Mouse (Mus musculus) midbrain, embryonic 15.5 days (tissue): Measurements from ENCODE around the gene E030025P04Rik. TPM values are rescaled to one million over a fixed set of nuclear protein-coding genes. Genes with fewer than 3 reads are reported as not detected.

ENCODE experiments used
- ATAC-seq: fragments of 200-750 bp; cut with Nextera tagmentation; replicated peaks from 2 replicates; pipeline ENCODE4 v1.8.0; 2017; ENCODE audit warnings: moderate TSS enrichment
- H3K27ac ChIP-seq: fragments of 300-500 bp; sonication (generic); 2 replicates; pipeline ENCODE4 v1.5.1; 2015; ENCODE audit warnings: mild to moderate bottlenecking, inconsistent platforms
- H3K27me3 ChIP-seq: fragments of 300-500 bp; sonication (generic); replicated peaks from 2 replicates; pipeline ENCODE4 v1.6.1; 2015; ENCODE audit warnings: inconsistent platforms
- H3K36me3 ChIP-seq: fragments of 300-500 bp; sonication (generic); replicated peaks from 2 replicates; pipeline ENCODE4 v1.6.1; 2015; ENCODE audit warnings: inconsistent platforms
- H3K4me1 ChIP-seq: fragments of 300-500 bp; sonication (generic); 2 replicates; pipeline ENCODE4 v1.6.1; 2015; ENCODE audit warnings: inconsistent platforms
- H3K4me2 ChIP-seq: fragments of 300-500 bp; sonication (generic); 2 replicates; pipeline ENCODE4 v1.6.1; 2015; ENCODE audit warnings: inconsistent platforms, mild to moderate bottlenecking, moderate library complexity
- H3K4me3 ChIP-seq: fragments of 300-500 bp; sonication (generic); 2 replicates; pipeline ENCODE4 v1.5.1; 2015; ENCODE audit warnings: mild to moderate bottlenecking, inconsistent platforms
- H3K9ac ChIP-seq: fragments of 300-500 bp; sonication (generic); 2 replicates; pipeline ENCODE4 v1.6.1; 2015; ENCODE audit warnings: mild to moderate bottlenecking, inconsistent platforms
- H3K9me3 ChIP-seq: fragments of 300-500 bp; sonication (generic); 2 replicates; pipeline ENCODE4 v1.6.1; 2016; ENCODE audit warnings: inconsistent platforms
- WGBS: fragments of 180-500 bp; shearing (Covaris S2); methylation state at CpG from one replicate; pipeline ENCODE4 v1.1.7; 2015; ENCODE audit warnings: mixed read lengths; 5-methylcytosine and 5-hydroxymethylcytosine counted together
- polyA plus RNA-seq: library from polyadenylated mRNA; unstranded; fragments of >200 nt; fragmentation: Nextera tagmentation; extraction: Ambion mirVana; gene quantifications from 2 replicates; pipeline ENCODE4 v1.2.1, GENCODE M21; 2015

Gene E030025P04Rik
- polyA plus RNA-seq, 1 experiment from 2014 or later, result 0.15 TPM

DNA sequence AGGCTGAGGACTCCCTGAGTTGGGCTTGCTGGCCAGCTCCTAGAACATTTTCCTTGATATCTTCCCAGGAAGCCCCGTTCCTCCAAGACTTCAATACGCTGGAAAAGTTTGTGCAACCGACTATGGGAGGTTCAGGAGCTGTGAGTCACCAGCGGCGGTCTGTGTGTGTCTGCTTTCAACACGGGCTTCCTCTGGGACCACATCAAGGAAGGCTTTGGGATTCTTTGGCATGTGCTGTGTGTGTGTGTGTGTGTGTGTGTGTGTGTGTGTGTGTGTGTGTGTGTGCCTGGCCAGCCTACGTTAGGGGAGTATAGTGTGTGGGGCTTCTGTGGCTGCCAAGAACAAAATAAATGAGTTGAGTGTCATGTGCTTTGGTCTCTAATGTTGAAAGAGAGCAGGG lies 17.7 kb downstream of the E030025P04Rik start:
- Histone ChIP-seq H3K9me3 (no peaks in the 10 kb centered on the region), H3K27ac (no peak overlapping the region), H3K4me3 (no peak overlapping the region), H3K4me1 (0 out of 2 replicates have a peak, but pooled peaks cover 3% of the 10 kb centered on the region), H3K4me2 (no peak overlapping the region), H3K27me3 (no peaks in the 10 kb centered on the region), H3K36me3 (no peaks in the 10 kb centered on the region), H3K9ac (no peak overlapping the region)
- no peak for ATAC-seq
- WGBS, result 61% methylated on average over 7 of the region's 7 CpGs

DNA sequence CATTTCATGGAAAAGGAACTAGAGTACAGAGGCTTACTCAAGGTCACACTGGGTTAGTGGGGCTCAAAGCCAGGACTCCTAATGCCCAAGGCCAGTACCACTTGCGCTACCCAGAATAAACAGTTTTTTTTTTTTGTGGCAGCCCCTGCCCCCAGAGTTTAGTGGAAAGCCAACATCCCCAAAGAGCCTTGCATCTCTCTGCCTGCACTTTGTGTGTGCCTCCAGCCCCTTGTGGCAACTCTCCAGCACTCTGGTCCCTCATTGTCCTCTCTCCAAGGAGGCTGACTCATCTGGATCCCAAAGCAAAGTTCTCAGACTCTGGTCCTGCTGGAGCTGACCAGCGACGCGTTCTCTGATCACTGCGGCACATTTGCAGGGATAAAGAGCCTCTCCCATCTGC lies 18.7 kb downstream of the E030025P04Rik start:
- Histone ChIP-seq H3K4me3 (no peak overlapping the region), H3K27me3 (no peaks in the 10 kb centered on the region), H3K9ac (no peak overlapping the region), H3K4me2 (no peak overlapping the region), H3K27ac (no peak overlapping the region), H3K9me3 (no peaks in the 10 kb centered on the region), H3K36me3 (no peaks in the 10 kb centered on the region), H3K4me1 (0 out of 2 replicates have a peak, but pooled peaks cover 3% of the 10 kb centered on the region)
- ATAC-seq, result no peak
- WGBS, result 69% methylated on average over 5 of the region's 5 CpGs

DNA sequence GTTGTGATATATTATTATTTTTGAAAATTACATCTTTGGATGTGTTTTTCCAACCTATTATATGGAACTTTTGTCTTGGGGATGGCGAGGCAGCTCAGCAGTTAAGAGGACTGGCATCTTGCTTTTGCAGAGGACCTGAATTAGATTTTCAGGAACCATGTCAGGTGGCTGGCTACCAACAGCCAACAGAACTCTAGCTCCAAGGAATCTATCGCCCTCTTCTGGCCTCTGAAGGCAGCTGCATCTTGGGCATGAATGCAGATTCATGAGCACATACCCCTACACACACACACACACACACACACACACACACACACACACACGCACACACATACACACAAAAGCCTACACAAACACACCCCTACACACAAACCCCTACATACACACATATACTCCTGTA lies 19.9 kb downstream of the E030025P04Rik start:
- no peak for ATAC-seq

DNA sequence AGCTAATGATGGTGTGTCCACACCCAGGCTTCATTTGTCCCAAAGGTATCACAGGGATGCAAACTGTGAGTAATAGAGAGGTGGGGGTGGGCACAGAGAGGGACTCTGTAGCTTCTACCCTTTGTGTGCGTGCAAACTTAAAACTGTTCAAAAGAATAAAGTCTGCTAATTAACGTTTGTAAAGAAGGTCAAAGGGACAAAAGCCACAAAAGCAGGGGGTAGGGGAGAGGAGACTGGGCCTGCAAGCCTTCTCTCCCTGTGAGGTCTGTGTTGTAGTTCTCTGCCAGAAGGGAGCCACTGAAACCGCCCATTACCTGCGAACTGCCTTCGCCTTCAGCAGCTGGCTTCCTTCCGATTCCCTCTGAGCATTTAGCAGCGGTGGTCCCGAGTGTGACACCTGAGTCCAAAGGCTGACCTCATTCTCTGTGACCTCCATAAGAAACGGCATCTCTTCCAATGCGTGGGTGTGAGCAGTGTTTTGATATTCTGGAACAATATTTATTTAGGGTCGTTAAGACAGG lies 34.3 kb downstream of the E030025P04Rik start:
- Histone ChIP-seq H3K4me3 (no peak overlapping the region), H3K27ac (no peak overlapping the region)
- no peak for ATAC-seq

More for the DNA sequence above, 19.9 kb downstream of the E030025P04Rik start:
- no peaks in the 10 kb centered on the region for H3K9me3 ChIP-seq
- 50% methylated on average over 3 of the region's 3 CpGs for WGBS
- no peaks in the 10 kb centered on the region for H3K36me3 ChIP-seq
- H3K27ac ChIP-seq, result no peak overlapping the region
- no peak overlapping the region for H3K9ac ChIP-seq
- 0 out of 2 replicates have a peak, but pooled peaks cover 3% of the 10 kb centered on the region for H3K4me1 ChIP-seq
- H3K4me3 ChIP-seq, result no peak overlapping the region
- H3K27me3 ChIP-seq, result no peaks in the 10 kb centered on the region
- H3K4me2 ChIP-seq, result no peak overlapping the region

DNA sequence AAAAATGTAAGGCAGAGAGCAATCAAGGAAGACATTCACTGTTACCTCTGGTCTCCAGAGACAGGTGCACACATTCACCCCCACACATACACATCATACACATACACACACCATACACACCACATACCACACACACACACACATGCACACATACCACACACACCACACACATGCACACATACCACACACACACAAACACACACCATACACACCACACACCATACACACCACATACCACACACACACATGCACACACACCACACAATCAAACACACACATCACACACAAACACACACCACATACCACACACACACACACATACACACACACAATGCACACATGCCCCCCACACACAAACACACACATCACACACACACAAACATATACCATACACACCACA lies 35.1 kb downstream of the E030025P04Rik start:
- Histone ChIP-seq H3K9ac (no peak overlapping the region), H3K27me3 (no peaks in the 10 kb centered on the region), H3K4me3 (no peak overlapping the region), H3K27ac (no peak overlapping the region), H3K9me3 (no peaks in the 10 kb centered on the region), H3K4me2 (no peak overlapping the region), H3K4me1 (peaks cover 18% of the 10 kb centered on the region), H3K36me3 (no peaks in the 10 kb centered on the region)
- no peak for ATAC-seq

More for the DNA sequence above, 34.3 kb downstream of the E030025P04Rik start:
- Histone ChIP-seq H3K27me3 (no peaks in the 10 kb centered on the region), H3K4me2 (no peak overlapping the region), H3K9ac (no peak overlapping the region), H3K9me3 (no peaks in the 10 kb centered on the region), H3K36me3 (no peaks in the 10 kb centered on the region), H3K4me1 (peaks cover 18% of the 10 kb centered on the region)
- WGBS, result 28% methylated on average over 11 of the region's 11 CpGs

DNA sequence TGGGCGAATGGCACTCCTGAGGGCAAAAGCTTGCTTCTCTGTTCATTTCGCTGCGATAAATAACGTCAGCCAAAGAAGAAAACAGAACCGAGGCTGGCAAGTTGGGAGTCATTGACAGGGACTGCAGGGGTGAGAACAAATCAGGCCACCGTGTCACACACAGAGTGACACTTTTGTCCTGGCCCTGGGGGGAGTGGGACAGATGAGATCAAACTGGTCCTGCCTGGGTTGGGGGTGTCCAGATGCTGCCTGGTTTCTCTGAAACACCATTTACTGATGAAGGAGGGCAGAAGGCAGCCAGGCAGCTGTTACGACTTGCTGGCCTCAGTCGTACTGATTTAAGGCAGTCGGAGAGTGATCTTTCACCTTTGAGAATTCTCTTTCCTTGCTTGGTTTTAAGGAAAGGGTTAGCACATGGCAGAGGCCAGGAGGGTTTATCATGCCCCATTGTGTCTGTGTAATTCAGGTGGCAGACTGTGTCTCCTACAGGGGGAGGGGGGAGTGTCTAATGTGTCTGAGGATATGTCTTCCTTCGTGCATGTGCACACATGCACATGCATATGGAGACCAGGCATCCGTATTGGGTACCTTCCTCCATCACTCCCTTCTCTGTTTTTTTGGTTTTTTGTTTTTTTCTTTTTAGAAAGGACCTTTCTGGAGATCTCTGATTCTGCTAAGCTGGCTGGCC lies 36.5 kb downstream of the E030025P04Rik start:
- no peaks in the 10 kb centered on the region for H3K27me3 ChIP-seq
- H3K27ac ChIP-seq, result 0 out of 2 replicates have a peak overlapping the region, but pooled peaks have one; percentile 51
- no peak overlapping the region for H3K4me3 ChIP-seq
- no peaks in the 10 kb centered on the region for H3K36me3 ChIP-seq
- H3K4me1 ChIP-seq, result peaks cover 18% of the 10 kb centered on the region
- 28% methylated on average over 11 of the region's 11 CpGs for WGBS
- H3K9me3 ChIP-seq, result no peaks in the 10 kb centered on the region
- H3K9ac ChIP-seq, result no peak overlapping the region
- ATAC-seq, result no peak
- H3K4me2 ChIP-seq, result no peak overlapping the region

DNA sequence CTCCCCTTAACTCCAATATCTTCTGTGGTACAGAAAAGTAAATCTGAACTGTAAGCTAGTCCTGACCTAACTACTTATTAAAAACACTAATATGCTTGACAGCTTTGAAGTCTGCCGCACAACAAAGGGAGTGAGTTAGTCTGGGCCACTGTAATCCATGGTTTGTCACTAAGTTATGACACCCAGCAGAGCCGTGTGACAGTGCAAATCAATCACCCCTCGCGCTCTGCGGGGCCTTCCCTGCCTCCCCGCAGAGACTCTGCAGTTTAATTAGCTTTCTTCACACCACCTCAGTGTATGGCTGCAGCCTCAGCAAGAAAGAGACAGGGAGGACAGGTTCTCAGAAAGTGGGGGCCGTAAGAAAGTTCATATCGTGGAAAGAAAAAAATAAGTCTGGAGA lies 37.4 kb downstream of the E030025P04Rik start:
- H3K27ac ChIP-seq, result peak overlapping the region; percentile 51

DNA sequence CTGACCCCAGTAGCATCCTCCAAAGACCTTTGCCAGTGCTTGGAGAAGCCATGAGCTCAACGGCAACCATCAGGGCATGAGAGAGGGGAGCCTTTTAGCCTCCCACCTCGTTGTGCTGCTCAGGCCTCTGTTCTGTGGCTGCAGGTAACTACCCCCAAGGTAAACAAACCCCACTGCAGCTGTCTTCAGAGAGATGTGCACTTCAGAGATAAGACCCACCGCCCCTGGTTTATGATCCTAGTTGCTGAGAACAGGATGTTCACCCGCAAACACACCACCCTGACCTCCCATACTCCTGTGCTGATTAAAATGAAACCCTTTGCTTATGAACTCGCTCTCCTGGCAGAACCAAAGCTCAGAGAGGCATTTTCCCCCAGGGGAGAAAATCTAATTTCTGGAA lies 38.0 kb downstream of the E030025P04Rik start:
- H3K4me1 ChIP-seq, result peaks cover 18% of the 10 kb centered on the region
- no peaks in the 10 kb centered on the region for H3K9me3 ChIP-seq
- no peak for ATAC-seq
- H3K4me2 ChIP-seq, result no peak overlapping the region
- no peak overlapping the region for H3K9ac ChIP-seq
- 32% methylated on average over 5 of the region's 5 CpGs for WGBS
- H3K27me3 ChIP-seq, result no peaks in the 10 kb centered on the region
- no peak overlapping the region for H3K4me3 ChIP-seq
- H3K27ac ChIP-seq, result peak overlapping the region; percentile 51; the same call in 1 of the 2 replicates
- no peaks in the 10 kb centered on the region for H3K36me3 ChIP-seq

More for the DNA sequence above, 37.4 kb downstream of the E030025P04Rik start:
- ATAC-seq, result peak; percentile 60; the same call in 1 of the 2 replicates
- H3K36me3 ChIP-seq, result no peaks in the 10 kb centered on the region
- no peaks in the 10 kb centered on the region for H3K9me3 ChIP-seq
- H3K4me3 ChIP-seq, result no peak overlapping the region
- H3K9ac ChIP-seq, result no peak overlapping the region
- peaks cover 18% of the 10 kb centered on the region for H3K4me1 ChIP-seq
- H3K4me2 ChIP-seq, result no peak overlapping the region
- no peaks in the 10 kb centered on the region for H3K27me3 ChIP-seq
- 7% methylated on average over 8 of the region's 8 CpGs for WGBS

DNA sequence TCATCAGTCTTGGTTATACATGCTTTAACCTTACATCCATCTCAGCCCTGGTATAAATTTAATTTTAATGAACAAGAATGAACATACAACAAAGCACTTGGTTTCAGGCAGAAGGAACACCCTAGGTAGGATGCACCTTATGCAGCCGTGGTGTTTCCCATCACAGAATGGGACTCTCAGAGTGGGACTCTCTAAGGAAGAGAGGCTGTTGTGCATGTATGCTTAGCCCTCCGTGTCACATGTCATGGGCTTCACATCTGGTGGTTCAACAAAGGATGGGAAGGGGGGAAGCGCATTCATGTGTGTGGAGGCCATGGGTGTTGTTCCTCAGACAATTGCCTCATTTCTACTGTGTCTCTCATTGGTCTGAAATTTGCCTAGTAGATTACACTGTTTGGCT lies 40.8 kb downstream of the E030025P04Rik start:
- Histone ChIP-seq H3K4me2 (no peak overlapping the region), H3K36me3 (no peaks in the 10 kb centered on the region), H3K9ac (no peak overlapping the region), H3K9me3 (no peaks in the 10 kb centered on the region), H3K27ac (no peak overlapping the region), H3K27me3 (no peaks in the 10 kb centered on the region), H3K4me1 (peaks cover 26% of the 10 kb centered on the region), H3K4me3 (no peak overlapping the region)
- ATAC-seq, result no peak
- WGBS, result 91% methylated on average over 3 of the region's 3 CpGs

DNA sequence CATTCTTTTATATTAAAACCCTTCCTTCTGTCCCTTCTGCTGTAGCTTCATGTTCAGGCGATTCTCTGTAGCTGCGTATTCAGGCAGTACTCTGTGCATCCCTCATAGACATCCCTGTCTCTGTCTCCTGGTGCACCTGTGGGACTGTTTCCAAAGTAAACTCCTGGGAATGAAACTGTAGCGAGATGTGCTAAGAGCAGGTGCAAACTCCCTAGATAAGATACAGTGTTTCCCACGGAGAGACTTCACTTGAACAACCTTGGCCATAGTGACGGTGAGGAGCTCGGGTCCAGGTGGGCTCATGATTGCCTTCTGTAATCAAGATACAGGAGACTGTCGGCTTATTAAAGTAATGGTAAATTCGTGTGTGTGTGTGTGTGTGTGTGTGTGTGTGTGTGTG lies 41.5 kb downstream of the E030025P04Rik start:
- Histone ChIP-seq H3K27me3 (no peaks in the 10 kb centered on the region), H3K4me3 (no peak overlapping the region), H3K27ac (no peak overlapping the region), H3K4me1 (peaks cover 30% of the 10 kb centered on the region), H3K4me2 (no peak overlapping the region), H3K9ac (no peak overlapping the region), H3K9me3 (no peaks in the 10 kb centered on the region), H3K36me3 (no peaks in the 10 kb centered on the region)
- 93% methylated on average over 8 of the region's 8 CpGs for WGBS
- ATAC-seq, result no peak

DNA sequence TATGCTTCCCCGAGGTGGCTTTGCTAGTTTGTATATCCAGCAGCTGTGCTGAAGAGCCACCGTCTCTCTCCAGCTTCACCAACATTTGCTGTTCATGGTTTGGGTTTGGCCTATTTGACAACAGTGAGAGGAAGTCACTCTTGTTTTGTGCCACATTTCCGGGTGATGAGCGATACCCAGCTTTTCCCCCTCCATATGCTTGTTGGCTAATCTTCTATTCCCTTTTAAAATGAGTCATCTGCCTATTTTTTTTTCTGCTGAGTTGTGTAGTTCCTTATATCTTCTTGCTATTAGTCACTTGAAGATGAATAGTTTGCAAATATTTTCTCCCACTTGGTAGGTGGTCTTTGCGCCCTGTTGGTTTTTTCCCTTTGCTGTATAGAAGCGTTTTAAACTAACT lies 43.9 kb downstream of the E030025P04Rik start:
- WGBS, result 88% methylated on average over 6 of the region's 6 CpGs
- ATAC-seq, result no peak
- H3K27ac ChIP-seq, result no peak overlapping the region
- H3K4me1 ChIP-seq, result peaks cover 14% of the 10 kb centered on the region; the same call in 1 of the 2 replicates
- H3K4me3 ChIP-seq, result no peak overlapping the region
- H3K9me3 ChIP-seq, result no peaks in the 10 kb centered on the region
- H3K27me3 ChIP-seq, result no peaks in the 10 kb centered on the region
- no peaks in the 10 kb centered on the region for H3K36me3 ChIP-seq
- no peak overlapping the region for H3K9ac ChIP-seq
- no peak overlapping the region for H3K4me2 ChIP-seq

DNA sequence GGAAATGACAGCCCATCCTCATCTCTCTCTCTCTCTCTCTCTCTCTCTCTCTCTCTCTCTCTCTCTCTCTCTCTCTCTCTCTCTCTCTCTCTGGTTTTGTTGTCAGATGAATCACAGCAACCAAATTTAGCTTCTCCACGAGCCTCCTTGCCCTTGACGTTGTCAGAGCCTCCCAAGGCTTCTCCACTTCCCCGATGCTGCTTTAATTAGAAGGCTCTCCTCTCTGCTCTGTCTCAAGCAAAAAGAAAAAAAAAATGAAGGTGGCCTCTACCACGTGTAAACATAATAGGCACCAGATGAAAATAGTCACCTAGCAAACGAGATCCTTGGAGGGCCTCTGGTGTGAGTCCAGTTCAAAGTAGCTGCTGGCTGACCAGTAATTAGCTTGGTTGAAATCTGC lies 52.3 kb downstream of the E030025P04Rik start:
- H3K4me3 ChIP-seq, result no peak overlapping the region
- no peak for ATAC-seq
- WGBS, result 17% methylated on average over 5 of the region's 5 CpGs
- H3K36me3 ChIP-seq, result no peaks in the 10 kb centered on the region
- no peak overlapping the region for H3K9ac ChIP-seq
- H3K27ac ChIP-seq, result no peak overlapping the region
- no peaks in the 10 kb centered on the region for H3K27me3 ChIP-seq
- H3K4me1 ChIP-seq, result no peaks in the 10 kb centered on the region
- H3K9me3 ChIP-seq, result no peaks in the 10 kb centered on the region
- H3K4me2 ChIP-seq, result no peak overlapping the region
